In genomic region chr4:40818421-40818820, GRCm38 (mm10) we compare ENCODE assay signal across 20 mouse cellular contexts. TPM values are rescaled to one million over a fixed set of nuclear protein-coding genes. Genes with fewer than 3 reads are reported as not detected.
DNase-seq lines count a peak whose midpoint lies in the region; ATAC-seq and TF ChIP-seq lines count a peak whose summit lies in the region.
"Had no signal": no experiment of that assay in that cellular context is flagged by ENCODE, and none has a peak within 500 bp of the region (broad histone marks: within the 10 kb centered on the region; RNA-seq: fewer than 3 reads in every experiment).

No protein-coding gene starts in this region.

- no peak overlapping the region for H3K4me3 ChIP-seq in heart, adult 2 months
- H3K4me3 ChIP-seq in kidney, postnatal 0 days (replicated peaks; ENCODE audit: low read depth, low read length): no peak overlapping the region
- no peak overlapping the region for H3K4me3 ChIP-seq in lung, embryonic 16.5 days (ENCODE audit: low read length)
- H3K4me3 ChIP-seq in myocyte: no peak overlapping the region
- H3K4me3 ChIP-seq: forebrain, embryonic 13.5 days; limb, embryonic 13.5 days; liver, embryonic 15.5 days had no signal

- H3K27ac ChIP-seq in heart, adult 2 months: peak overlapping the region; percentile 57
- H3K27ac ChIP-seq in kidney, postnatal 0 days: no peak overlapping the region
- H3K27ac ChIP-seq in lung, embryonic 16.5 days (ENCODE audit: low read length): peak overlapping the region; percentile 69
- H3K27ac ChIP-seq: forebrain, embryonic 13.5 days; limb, embryonic 13.5 days; liver, embryonic 15.5 days had no signal

- WGBS in heart, adult 2 months: 56% methylated on average over 6 of the region's 6 CpGs
- WGBS in kidney, postnatal 0 days: 42% methylated on average over 6 of the region's 6 CpGs
- 45% methylated on average over 6 of the region's 6 CpGs for WGBS in lung, embryonic 16.5 days

- DNase-seq in heart, adult 2 months: no peak
- no peak for DNase-seq in heart, adult 18-20 months
- peak; percentile 64 for DNase-seq in kidney, postnatal 0 days (ENCODE audit: low spot score)
- DNase-seq in kidney, adult 9 months: no peak
- DNase-seq in right cerebral cortex, postnatal 4 days: no peak
- no peak for DNase-seq in urinary bladder, postnatal 36 days (ENCODE audit: low spot score in 2 of 2)
- DNase-seq: cerebellum, adult 2 months; embryo, embryonic 11 days; kidney, adult 18-20 months; layer of hippocampus, adult 9-11 months; midbrain, embryonic 14.5 days; right cerebral cortex, postnatal 14 days; thymus, adult 18-20 months had no signal

- no peak for TF ChIP-seq EP300 in heart, adult 2 months (IDR thresholded peaks at IDR 0.05; ENCODE audit: insufficient read depth, low read depth, low read length)

- no peak overlapping the region for H3K9ac ChIP-seq in heart, adult 2 months (ENCODE audit: low read depth, low read length)
- H3K9ac ChIP-seq in kidney, postnatal 0 days (ENCODE audit: low read depth, low read length): no peak overlapping the region
- H3K9ac ChIP-seq in lung, embryonic 16.5 days (ENCODE audit: low read length): no peak overlapping the region
- H3K9ac ChIP-seq: forebrain, embryonic 13.5 days; limb, embryonic 13.5 days; liver, embryonic 15.5 days had no signal

- no peak overlapping the region for H3ac ChIP-seq in myocyte (ENCODE audit: control insufficient read depth, insufficient read length)

- intact Hi-C loops in heart, adult 2 months (cut with DNase I): loop anchor here (2.0 kb wide), 1 partner anchor 34 kb away; no protein-coding TSS in a partner anchor

- no peaks in the 10 kb centered on the region for H3K9me3 ChIP-seq in kidney, postnatal 0 days (replicated peaks; ENCODE audit: low read length)
- no peaks in the 10 kb centered on the region for H3K9me3 ChIP-seq in lung, embryonic 16.5 days (ENCODE audit: control insufficient read depth, low read length)
- H3K9me3 ChIP-seq: forebrain, embryonic 13.5 days; G1E; limb, embryonic 13.5 days; liver, embryonic 15.5 days had no signal

- no peaks in the 10 kb centered on the region for H3K79me2 ChIP-seq in heart, adult 2 months (replicated peaks; ENCODE audit: control insufficient read depth, insufficient read depth, low read length)
- peaks cover 17% of the 10 kb centered on the region for H3K79me2 ChIP-seq in myocyte (ENCODE audit: control insufficient read depth, insufficient read depth)

- no peaks in the 10 kb centered on the region for H3K27me3 ChIP-seq in heart, adult 2 months (ENCODE audit: control insufficient read depth, insufficient read depth, low read length)
- no peaks in the 10 kb centered on the region for H3K27me3 ChIP-seq in kidney, postnatal 0 days (ENCODE audit: insufficient read depth, low read length)
- no peaks in the 10 kb centered on the region for H3K27me3 ChIP-seq in lung, embryonic 16.5 days (ENCODE audit: control insufficient read depth, insufficient read depth, low read depth, low read length)
- H3K27me3 ChIP-seq in myocyte (ENCODE audit: control insufficient read depth, insufficient read depth, insufficient read length): no peaks in the 10 kb centered on the region
- H3K27me3 ChIP-seq: forebrain, embryonic 13.5 days; limb, embryonic 13.5 days; liver, embryonic 15.5 days had no signal

- TF ChIP-seq POLR2A in heart, adult 2 months (IDR thresholded peaks at IDR 0.05; ENCODE audit: insufficient read depth, low read depth, low read length): no peak
- TF ChIP-seq POLR2A in myocyte (IDR thresholded peaks at IDR 0.05; ENCODE audit: insufficient read length, low read depth): no peak

- peaks cover 24% of the 10 kb centered on the region for H3K4me1 ChIP-seq in heart, adult 2 months (ENCODE audit: control insufficient read depth, insufficient read depth, low read length)
- peaks cover 3% of the 10 kb centered on the region for H3K4me1 ChIP-seq in kidney, postnatal 0 days (replicated peaks; ENCODE audit: insufficient read depth, low read length)
- H3K4me1 ChIP-seq in lung, embryonic 16.5 days (replicated peaks; ENCODE audit: control insufficient read depth, insufficient read depth, low read length): peaks cover 27% of the 10 kb centered on the region; the same call in 1 of the 2 replicates

- no peak for TF ChIP-seq CTCF in heart, adult 2 months (IDR thresholded peaks at IDR 0.05)
- no peak for TF ChIP-seq CTCF in kidney, postnatal 0 days (IDR thresholded peaks at IDR 0.05; ENCODE audit: low read depth)

- ATAC-seq in kidney, postnatal 0 days (replicated peaks; ENCODE audit: low FRiP score, low read depth): peak; percentile 41
- ATAC-seq in lung, embryonic 16.5 days (ENCODE audit: low read depth): peak; percentile 83
- ATAC-seq: forebrain, embryonic 13.5 days; hindbrain, embryonic 16.5 days had no signal

- peaks cover 31% of the 10 kb centered on the region for H3K36me3 ChIP-seq in heart, adult 2 months (ENCODE audit: control insufficient read depth, insufficient read depth, low read length)
- H3K36me3 ChIP-seq in kidney, postnatal 0 days (ENCODE audit: insufficient read depth, low read length): peaks cover 6% of the 10 kb centered on the region; the same call in 1 of the 2 replicates
- peaks cover 6% of the 10 kb centered on the region; the same call in 1 of the 2 replicates for H3K36me3 ChIP-seq in lung, embryonic 16.5 days (ENCODE audit: control insufficient read depth, insufficient read depth, low read length)
- peaks cover 16% of the 10 kb centered on the region for H3K36me3 ChIP-seq in myocyte (ENCODE audit: control insufficient read depth, insufficient read depth)

- no peak overlapping the region for H3K4me2 ChIP-seq in kidney, postnatal 0 days (ENCODE audit: low read length)
- H3K4me2 ChIP-seq in lung, embryonic 16.5 days (ENCODE audit: low read depth, low read length): 0 out of 2 replicates have a peak overlapping the region, but pooled peaks have one; percentile 7
- peak overlapping the region; percentile 46 for H3K4me2 ChIP-seq in myocyte (ENCODE audit: low read depth)
- H3K4me2 ChIP-seq: forebrain, embryonic 13.5 days; limb, embryonic 13.5 days; liver, embryonic 15.5 days had no signal

TF ChIP-seq in myocyte, 11 proteins besides CTCF, POLR2A, EP300 and RAD21:
- TF ChIP-seq MYOD1 (IDR thresholded peaks at IDR 0.05; ENCODE audit: control insufficient read depth in 1 of 3, insufficient read length in 2 of 3, low read depth in 2 of 3) (peak in 1 of 3 experiments; percentile 82), TCF3 (IDR thresholded peaks at IDR 0.05; ENCODE audit: insufficient read length, low read depth) (no peak), MYOG (IDR thresholded peaks at IDR 0.05; ENCODE audit: control insufficient read depth in 1 of 3, insufficient read depth in 1 of 3, insufficient read length in 2 of 3, low read depth in 2 of 3) (peak in 2 of 3 experiments; percentile 27 to 75), MAX (IDR thresholded peaks at IDR 0.05; ENCODE audit: low read depth) (no peak), SRF (IDR thresholded peaks at IDR 0.05; ENCODE audit: control insufficient read depth, insufficient read length, low read depth) (no peak)

RNA-seq across cellular contexts. Expression of gene B4galt1, which starts 35.4 kb away (rescaled TPM):
- total RNA-seq in heart, adult 2 months (2021): 10 to 100 TPM; 68.7 to 69.7 TPM
- 42.6 and 57.4 TPM in 2 replicates for polyA plus RNA-seq in heart, adult 2 months (2012; rRNA removed)
- total RNA-seq in heart, adult 18-20 months (2021): 10 to 100 TPM; 58.2 to 59.1 TPM
- 35.9 and 38.9 TPM in 2 replicates for polyA plus RNA-seq in kidney, postnatal 0 days (2015; fragmentation: Nextera tagmentation; extraction: Ambion mirVana)
- polyA plus RNA-seq in lung, embryonic 16.5 days (2015; fragmentation: Nextera tagmentation; extraction: Ambion mirVana): 75.4 and 79.0 TPM in 2 replicates
- polyA plus RNA-seq in myocyte (2012; fragmentation: generic; extraction: Trizol): 37.7 TPM
